In genomic region chr10:81392270-81392669, GRCm38 (mm10) we compare ENCODE assay signal across 23 mouse cellular contexts. TPM values are rescaled to one million over a fixed set of nuclear protein-coding genes. Genes with fewer than 3 reads are reported as not detected.
DNase-seq lines count a peak whose midpoint lies in the region; ATAC-seq lines count a peak whose summit lies in the region.
"Had no signal": no experiment of that assay in that cellular context is flagged by ENCODE, and none has a peak within 500 bp of the region (broad histone marks: within the 10 kb centered on the region; RNA-seq: fewer than 3 reads in every experiment).

No protein-coding gene starts in this region.

- H3K4me1 ChIP-seq in forebrain, embryonic 13.5 days, result peaks cover 18% of the 10 kb centered on the region
- peaks cover 31% of the 10 kb centered on the region for H3K4me1 ChIP-seq in forebrain, embryonic 12.5 days
- peaks cover 65% of the 10 kb centered on the region for H3K4me1 ChIP-seq in megakaryocyte, embryonic 14.5 days
- peaks cover 23% of the 10 kb centered on the region for H3K4me1 ChIP-seq in intestine, embryonic 16.5 days (ENCODE audit: control insufficient read depth, insufficient read depth, low read length)
- H3K4me1 ChIP-seq in stomach, embryonic 16.5 days (ENCODE audit: control insufficient read depth, insufficient read depth, low read length), result peaks cover 22% of the 10 kb centered on the region

- H3K4me3 ChIP-seq in forebrain, embryonic 13.5 days, result no peak overlapping the region
- H3K4me3 ChIP-seq in forebrain, embryonic 12.5 days (replicated peaks), result no peak overlapping the region
- peak overlapping the region; percentile 14 for H3K4me3 ChIP-seq in megakaryocyte, embryonic 14.5 days (replicated peaks)
- H3K4me3 ChIP-seq in intestine, embryonic 16.5 days (ENCODE audit: low read length), result peak overlapping the region; percentile 50; the same call in 1 of the 2 replicates
- H3K4me3 ChIP-seq in stomach, embryonic 16.5 days (replicated peaks; ENCODE audit: low read length), result no peak overlapping the region
- H3K4me3 ChIP-seq: layer of hippocampus, adult 2 months had no signal

- ATAC-seq in forebrain, embryonic 13.5 days, result no peak
- no peak for ATAC-seq in forebrain, embryonic 12.5 days (ENCODE audit: low FRiP score)
- ATAC-seq in megakaryocyte, adult 5-6 weeks (ENCODE audit: poor library complexity, severe bottlenecking), result no peak
- ATAC-seq in intestine, embryonic 16.5 days, result peak; percentile 79
- 0 out of 2 replicates have a peak, but pooled peaks have one; percentile 18 for ATAC-seq in stomach, embryonic 16.5 days (ENCODE audit: insufficient read depth, low FRiP score)
- ATAC-seq: hindbrain, embryonic 16.5 days; midbrain, embryonic 16.5 days had no signal

- H3K36me3 ChIP-seq in forebrain, embryonic 13.5 days (ENCODE audit: poor library complexity, severe bottlenecking), result peaks cover 33% of the 10 kb centered on the region
- peaks cover 18% of the 10 kb centered on the region for H3K36me3 ChIP-seq in forebrain, embryonic 12.5 days (replicated peaks)
- peaks cover 52% of the 10 kb centered on the region for H3K36me3 ChIP-seq in megakaryocyte, embryonic 14.5 days (replicated peaks; ENCODE audit: low read length)
- peaks cover 10% of the 10 kb centered on the region for H3K36me3 ChIP-seq in intestine, embryonic 16.5 days (ENCODE audit: control insufficient read depth, insufficient read depth, low read length)
- H3K36me3 ChIP-seq in stomach, embryonic 16.5 days (ENCODE audit: control insufficient read depth, insufficient read depth, low read length), result peaks cover 6% of the 10 kb centered on the region; the same call in 1 of the 2 replicates

- H3K9ac ChIP-seq in forebrain, embryonic 13.5 days, result peak overlapping the region; percentile 35; the same call in 1 of the 2 replicates
- no peak overlapping the region for H3K9ac ChIP-seq in forebrain, embryonic 12.5 days
- peak overlapping the region; percentile 58 for H3K9ac ChIP-seq in intestine, embryonic 16.5 days (ENCODE audit: low read depth, low read length)
- H3K9ac ChIP-seq in stomach, embryonic 16.5 days (ENCODE audit: low read length), result peak overlapping the region; percentile 77; the same call in 1 of the 2 replicates
- H3K9ac ChIP-seq: embryonic facial prominence, embryonic 15.5 days had no signal

- H3K27me3 ChIP-seq in forebrain, embryonic 13.5 days, result no peaks in the 10 kb centered on the region
- H3K27me3 ChIP-seq in forebrain, embryonic 12.5 days, result peaks cover under 1% of the 10 kb centered on the region; the same call in 1 of the 2 replicates
- H3K27me3 ChIP-seq in megakaryocyte, embryonic 14.5 days (replicated peaks), result peaks cover 5% of the 10 kb centered on the region
- no peaks in the 10 kb centered on the region for H3K27me3 ChIP-seq in intestine, embryonic 16.5 days (replicated peaks; ENCODE audit: control insufficient read depth, insufficient read depth, low read length)
- no peaks in the 10 kb centered on the region for H3K27me3 ChIP-seq in stomach, embryonic 16.5 days (ENCODE audit: control insufficient read depth, insufficient read depth, low read length)
- H3K27me3 ChIP-seq: embryonic facial prominence, embryonic 15.5 days; liver, embryonic 13.5 days; neural tube, embryonic 15.5 days had no signal

- H3K9me3 ChIP-seq in forebrain, embryonic 13.5 days (replicated peaks), result no peaks in the 10 kb centered on the region
- H3K9me3 ChIP-seq in forebrain, embryonic 12.5 days, result no peaks in the 10 kb centered on the region
- H3K9me3 ChIP-seq in megakaryocyte, embryonic 14.5 days, result no peaks in the 10 kb centered on the region
- no peaks in the 10 kb centered on the region for H3K9me3 ChIP-seq in intestine, embryonic 16.5 days (ENCODE audit: control insufficient read depth, low read length)
- H3K9me3 ChIP-seq in stomach, embryonic 16.5 days (replicated peaks; ENCODE audit: control insufficient read depth, low read length), result no peaks in the 10 kb centered on the region
- H3K9me3 ChIP-seq: embryonic facial prominence, embryonic 15.5 days; liver, embryonic 13.5 days; neural tube, embryonic 15.5 days had no signal

- no peak for DNase-seq in urinary bladder, postnatal 25 days (ENCODE audit: low spot score)
- DNase-seq in urinary bladder, postnatal 10 days (ENCODE audit: low spot score), result no peak
- DNase-seq: adrenal gland, postnatal 14 days; cerebellum, postnatal 36 days; embryo, embryonic 11 days; heart, postnatal 4 days; liver, embryonic 13.5 days; lung, adult 2 months; lung, postnatal 14 days; right cerebral cortex, adult 18-20 months; thymus, adult 18-20 months; thymus, postnatal 4 days had no signal

- no peak overlapping the region for H3K4me2 ChIP-seq in forebrain, embryonic 13.5 days
- no peak overlapping the region for H3K4me2 ChIP-seq in forebrain, embryonic 12.5 days
- H3K4me2 ChIP-seq in intestine, embryonic 16.5 days (ENCODE audit: low read depth, low read length), result peak overlapping the region; percentile 57
- peak overlapping the region; percentile 71; the same call in 1 of the 2 replicates for H3K4me2 ChIP-seq in stomach, embryonic 16.5 days (ENCODE audit: low read depth, low read length)

- 87% methylated on average over 6 of the region's 6 CpGs for WGBS in forebrain, embryonic 13.5 days
- 83% methylated on average over 6 of the region's 6 CpGs for WGBS in forebrain, embryonic 12.5 days
- WGBS in intestine, embryonic 16.5 days, result 56% methylated on average over 6 of the region's 6 CpGs
- 66% methylated on average over 6 of the region's 6 CpGs for WGBS in stomach, embryonic 16.5 days

- H3K27ac ChIP-seq in forebrain, embryonic 13.5 days, result no peak overlapping the region
- H3K27ac ChIP-seq in forebrain, embryonic 12.5 days, result no peak overlapping the region
- H3K27ac ChIP-seq in intestine, embryonic 16.5 days (ENCODE audit: low read length), result peak overlapping the region; percentile 96
- peak overlapping the region; percentile 71; the same call in 1 of the 2 replicates for H3K27ac ChIP-seq in stomach, embryonic 16.5 days (ENCODE audit: low read length)
- H3K27ac ChIP-seq: embryonic facial prominence, embryonic 15.5 days; layer of hippocampus, adult 2 months; neural tube, embryonic 15.5 days had no signal

RNA-seq across cellular contexts. Expression of gene Smim24, which starts 0.6 kb away (rescaled TPM):
- 1.8 TPM in 2 replicates for polyA plus RNA-seq in forebrain, embryonic 13.5 days (2015; fragmentation: Nextera tagmentation; extraction: Ambion mirVana)
- 1.8 and 2.6 TPM in 2 replicates for polyA plus RNA-seq in forebrain, embryonic 12.5 days (2016; fragmentation: Nextera tagmentation; extraction: Ambion mirVana)
- polyA plus RNA-seq in megakaryocyte, embryonic 14.5 days (2012; ENCODE audit: insufficient read depth, low replicate concordance), result 4.4 TPM in 1 of 2 replicates, not detected in the other
- total RNA-seq in megakaryocyte, adult 5-6 weeks (2015), result 30.6 and 34.0 TPM in 2 replicates
- total RNA-seq in megakaryocyte, adult 5-6 weeks (2017), result 6.5 and 11.5 TPM in 2 replicates
- polyA plus RNA-seq in intestine, embryonic 16.5 days (2015; fragmentation: Nextera tagmentation; extraction: Ambion mirVana), result 426 and 504 TPM in 2 replicates
- 61.8 and 65.3 TPM in 2 replicates for polyA plus RNA-seq in stomach, embryonic 16.5 days (2015; fragmentation: Nextera tagmentation; extraction: Ambion mirVana)

RNA-seq across cellular contexts. Expression of gene Gm48552, which starts 3.5 kb away (rescaled TPM):
- polyA plus RNA-seq in forebrain, embryonic 13.5 days (2015; fragmentation: Nextera tagmentation; extraction: Ambion mirVana), result 2.1 and 2.3 TPM in 2 replicates
- 1.4 and 2.1 TPM in 2 replicates for polyA plus RNA-seq in forebrain, embryonic 12.5 days (2016; fragmentation: Nextera tagmentation; extraction: Ambion mirVana)
- 8.4 TPM in 1 of 2 replicates, not detected in the other for polyA plus RNA-seq in megakaryocyte, embryonic 14.5 days (2012; ENCODE audit: insufficient read depth, low replicate concordance)
- total RNA-seq in megakaryocyte, adult 5-6 weeks (2015), result not detected in 2 replicates
- total RNA-seq in megakaryocyte, adult 5-6 weeks (2017), result 0.26 and 1.4 TPM in 2 replicates
- 0.55 and 1.8 TPM in 2 replicates for polyA plus RNA-seq in intestine, embryonic 16.5 days (2015; fragmentation: Nextera tagmentation; extraction: Ambion mirVana)
- 1.3 and 1.5 TPM in 2 replicates for polyA plus RNA-seq in stomach, embryonic 16.5 days (2015; fragmentation: Nextera tagmentation; extraction: Ambion mirVana)

RNA-seq across cellular contexts. Expression of gene Gm48551, which starts 8.0 kb away (rescaled TPM):
- 4.2 and 5.8 TPM in 2 replicates for polyA plus RNA-seq in forebrain, embryonic 13.5 days (2015; fragmentation: Nextera tagmentation; extraction: Ambion mirVana)
- 4.2 and 4.6 TPM in 2 replicates for polyA plus RNA-seq in forebrain, embryonic 12.5 days (2016; fragmentation: Nextera tagmentation; extraction: Ambion mirVana)
- 0.89 TPM in 1 of 2 replicates, not detected in the other for polyA plus RNA-seq in megakaryocyte, embryonic 14.5 days (2012; ENCODE audit: insufficient read depth, low replicate concordance)
- total RNA-seq in megakaryocyte, adult 5-6 weeks (2015), result 0.83 and 2.9 TPM in 2 replicates
- 0.33 TPM in 1 of 2 replicates, not detected in the other for total RNA-seq in megakaryocyte, adult 5-6 weeks (2017)
- 2.9 and 3.7 TPM in 2 replicates for polyA plus RNA-seq in intestine, embryonic 16.5 days (2015; fragmentation: Nextera tagmentation; extraction: Ambion mirVana)
- polyA plus RNA-seq in stomach, embryonic 16.5 days (2015; fragmentation: Nextera tagmentation; extraction: Ambion mirVana), result 3.0 and 3.8 TPM in 2 replicates

RNA-seq across cellular contexts. Expression of gene Dohh, which starts 8.0 kb away (rescaled TPM):
- 76.7 and 87.3 TPM in 2 replicates for polyA plus RNA-seq in forebrain, embryonic 13.5 days (2015; fragmentation: Nextera tagmentation; extraction: Ambion mirVana)
- polyA plus RNA-seq in forebrain, embryonic 12.5 days (2016; fragmentation: Nextera tagmentation; extraction: Ambion mirVana), result 68.1 and 68.5 TPM in 2 replicates
- polyA plus RNA-seq in megakaryocyte, embryonic 14.5 days (2012; ENCODE audit: insufficient read depth, low replicate concordance), result 80.4 and 114 TPM in 2 replicates
- total RNA-seq in megakaryocyte, adult 5-6 weeks (2015), result 5.4 and 5.7 TPM in 2 replicates
- total RNA-seq in megakaryocyte, adult 5-6 weeks (2017), result 21.9 and 42.4 TPM in 2 replicates
- polyA plus RNA-seq in intestine, embryonic 16.5 days (2015; fragmentation: Nextera tagmentation; extraction: Ambion mirVana), result 102 and 109 TPM in 2 replicates
- polyA plus RNA-seq in stomach, embryonic 16.5 days (2015; fragmentation: Nextera tagmentation; extraction: Ambion mirVana), result 77.4 and 79.6 TPM in 2 replicates

RNA-seq across cellular contexts. Expression of gene Fzr1, which starts 14.0 kb away (rescaled TPM):
- 117 and 128 TPM in 2 replicates for polyA plus RNA-seq in forebrain, embryonic 13.5 days (2015; fragmentation: Nextera tagmentation; extraction: Ambion mirVana)
- polyA plus RNA-seq in forebrain, embryonic 12.5 days (2016; fragmentation: Nextera tagmentation; extraction: Ambion mirVana), result 145 and 148 TPM in 2 replicates
- 71.2 and 72.9 TPM in 2 replicates for polyA plus RNA-seq in megakaryocyte, embryonic 14.5 days (2012; ENCODE audit: insufficient read depth, low replicate concordance)
- total RNA-seq in megakaryocyte, adult 5-6 weeks (2015), result 22.7 and 23.8 TPM in 2 replicates
- 20.9 and 24.0 TPM in 2 replicates for total RNA-seq in megakaryocyte, adult 5-6 weeks (2017)
- polyA plus RNA-seq in intestine, embryonic 16.5 days (2015; fragmentation: Nextera tagmentation; extraction: Ambion mirVana), result 73.2 and 78.7 TPM in 2 replicates
- polyA plus RNA-seq in stomach, embryonic 16.5 days (2015; fragmentation: Nextera tagmentation; extraction: Ambion mirVana), result 69.2 and 79.0 TPM in 2 replicates

Comparison
In these comparisons a context has a peak if more than half of its experiments do, and no peak if none do; other contexts are left out.
1. ATAC-seq: peak in intestine, embryonic 16.5 days (single experiment) and stomach, embryonic 16.5 days (single experiment); none in forebrain, embryonic 13.5 days (single experiment), forebrain, embryonic 12.5 days (single experiment) and megakaryocyte, adult 5-6 weeks (single experiment).
2. H3K27ac ChIP-seq: peak in intestine, embryonic 16.5 days (single experiment) and stomach, embryonic 16.5 days (single experiment); none in forebrain, embryonic 13.5 days (single experiment) and forebrain, embryonic 12.5 days (single experiment).
3. H3K4me2 ChIP-seq: peak in intestine, embryonic 16.5 days (single experiment) and stomach, embryonic 16.5 days (single experiment); none in forebrain, embryonic 13.5 days (single experiment) and forebrain, embryonic 12.5 days (single experiment).
4. H3K4me3 ChIP-seq: peak in megakaryocyte, embryonic 14.5 days (single experiment) and intestine, embryonic 16.5 days (single experiment); none in forebrain, embryonic 13.5 days (single experiment), forebrain, embryonic 12.5 days (single experiment) and stomach, embryonic 16.5 days (single experiment).
5. RNA of gene Smim24, which starts 0.6 kb away (polyA plus RNA-seq): 426 to 504 TPM in intestine, embryonic 16.5 days and 61.8 to 65.3 TPM in stomach, embryonic 16.5 days; 4.4 TPM in megakaryocyte, embryonic 14.5 days, 1.8 to 2.6 TPM in forebrain, embryonic 12.5 days and 1.8 TPM in forebrain, embryonic 13.5 days; every median in the first group is over 10 times any median in the second.